Mouse (Mus musculus) kidney, postnatal 36 days (tissue): ENCODE data around the gene Cacna1b.
A peak's percentile ranks its signal among the peaks of the same experiment; 100 is the strongest.

Experiments used
- DNase-seq, 2 experiments: peaks; one replicate each; pipeline ENCODE4 v3.0.0; 2021 to 2022; ENCODE audit warnings: mixed read lengths in 2 of 2

Cacna1b gene

DNA sequence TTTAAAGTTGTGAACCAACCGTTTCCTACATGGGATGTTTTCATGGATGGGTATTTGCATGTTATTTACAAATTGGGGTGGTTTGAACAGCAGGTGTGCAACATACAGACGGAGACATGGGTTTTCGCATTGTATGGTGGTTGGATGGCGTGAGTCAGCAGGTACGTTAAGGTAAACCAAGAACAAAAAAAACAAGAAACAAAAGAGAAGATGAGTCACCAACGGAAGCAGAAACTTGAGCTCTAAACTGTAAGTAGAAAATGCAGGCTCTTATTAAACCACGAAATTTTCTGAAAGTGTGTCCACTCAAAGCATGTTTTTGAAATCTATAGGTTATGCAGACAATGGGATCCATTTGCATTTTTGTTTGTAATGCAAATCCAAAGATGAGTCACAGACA lies 120.1 kb downstream of the Cacna1b start:
- no peak for DNase-seq

DNA sequence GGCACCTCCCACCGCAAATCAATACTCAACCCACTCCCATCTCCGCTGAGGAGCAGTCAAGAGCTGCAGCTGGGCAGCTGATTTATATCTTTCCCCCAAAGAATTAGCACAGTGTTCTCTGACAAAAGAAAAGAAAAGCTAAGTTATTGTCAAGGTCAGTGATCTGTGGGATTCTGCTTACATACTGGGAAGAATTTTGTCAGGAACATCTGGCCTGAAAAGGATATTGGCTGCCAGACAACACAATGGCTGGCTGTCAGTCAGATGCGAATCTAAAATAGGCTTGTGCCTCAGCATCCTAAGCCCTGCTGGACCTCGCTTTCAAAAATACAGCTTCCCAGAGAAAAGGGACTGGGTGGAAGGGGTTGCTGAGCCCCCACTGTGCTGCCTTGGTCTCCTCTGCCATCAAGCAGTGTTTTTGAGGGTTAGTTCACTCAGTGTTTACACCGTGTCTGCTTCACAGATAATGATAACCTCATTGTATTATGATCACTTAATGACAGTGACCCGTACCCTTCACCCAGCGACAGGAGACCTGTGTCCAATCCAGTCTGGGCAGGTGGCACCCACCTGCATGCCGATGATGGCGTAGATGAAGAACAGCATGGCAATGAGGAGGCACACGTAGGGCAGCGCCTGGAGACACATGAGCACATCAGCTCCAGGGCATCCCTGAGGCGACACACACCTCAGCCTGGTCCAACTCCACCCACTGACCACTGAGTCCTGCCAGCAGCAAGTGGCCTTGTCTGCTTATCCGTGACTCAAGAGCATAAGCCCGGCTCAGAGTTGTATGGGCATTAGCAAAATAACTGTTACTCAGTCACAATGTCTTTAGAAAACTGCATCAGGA lies 124.6 kb downstream of the Cacna1b start:
- no peak for DNase-seq

DNA sequence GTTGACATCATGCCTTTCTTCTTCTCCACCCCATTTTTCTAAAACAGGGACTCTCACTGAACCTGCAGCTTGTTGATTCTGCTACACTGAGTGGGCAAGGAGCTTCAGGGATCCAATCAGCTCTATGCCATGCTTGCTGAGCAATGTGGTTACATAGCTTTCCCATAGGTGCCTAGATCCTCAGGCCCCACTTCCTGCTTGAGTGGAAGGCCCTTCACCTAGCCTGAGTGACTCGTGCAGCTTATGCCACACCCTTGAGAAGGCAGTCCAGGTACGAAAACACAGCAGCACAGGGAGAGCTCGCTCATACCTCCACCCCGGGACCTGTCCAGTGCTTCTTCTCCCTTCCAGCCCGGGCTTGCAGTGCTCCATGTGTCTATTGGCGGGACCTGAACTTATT lies 129.3 kb downstream of the Cacna1b start:
- no peak for DNase-seq

DNA sequence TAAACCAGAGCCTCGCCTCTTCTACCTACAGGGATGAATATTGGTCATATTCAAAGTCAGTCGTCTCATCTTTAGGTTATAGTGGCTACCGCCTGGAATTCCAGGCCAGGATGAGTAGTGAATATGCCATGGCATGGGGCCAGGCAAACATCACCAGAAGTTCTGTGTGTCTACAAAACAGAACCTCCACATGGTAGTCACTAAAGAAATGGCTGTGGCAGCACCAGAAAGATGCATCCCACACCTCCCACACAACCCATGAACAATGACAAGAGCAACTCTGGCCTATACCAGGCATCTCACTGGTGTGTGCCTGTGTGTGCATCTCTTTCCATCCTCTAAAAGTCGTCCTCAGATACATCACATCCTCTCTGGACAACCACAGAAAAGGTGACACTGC lies 145.8 kb downstream of the Cacna1b start:
- DNase-seq: no peak

DNA sequence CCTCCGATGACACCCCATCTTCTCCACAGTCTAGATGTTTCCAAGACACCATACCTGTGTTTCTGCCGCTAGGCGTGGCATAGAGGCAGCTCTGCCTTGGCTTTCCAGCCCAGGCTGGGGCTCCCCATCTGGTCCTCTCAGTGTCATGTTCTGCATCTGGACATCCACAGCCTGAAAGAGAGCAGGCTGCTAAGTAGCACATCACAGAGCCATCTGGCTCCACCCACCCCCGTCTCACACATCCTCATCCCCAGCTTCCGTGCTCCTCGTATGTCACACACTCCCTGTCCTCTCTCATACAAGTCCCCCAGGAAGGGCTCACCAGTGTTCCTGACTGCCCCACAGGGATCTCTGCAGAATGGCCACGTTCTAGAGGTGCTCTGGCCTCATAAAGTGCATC lies 153.2 kb downstream of the Cacna1b start:
- no peak for DNase-seq

DNA sequence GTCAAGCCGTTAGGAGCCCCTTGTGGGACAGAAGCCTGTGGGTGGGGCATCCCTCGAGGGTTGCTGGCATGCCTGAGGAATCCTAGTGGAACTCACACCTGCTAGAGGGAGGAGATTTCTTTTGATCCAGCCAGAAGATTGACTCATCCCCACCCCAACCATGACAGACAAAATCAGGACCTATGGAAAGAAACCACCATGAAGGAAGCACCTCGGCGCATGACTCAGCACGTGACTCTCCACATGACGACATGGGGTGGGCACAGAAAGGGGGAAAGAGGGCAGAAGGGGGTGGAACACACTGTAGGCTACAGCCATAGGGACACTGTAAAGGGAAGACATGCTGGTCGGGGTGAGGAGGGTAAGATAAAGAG lies 154.2 kb downstream of the Cacna1b start:
- DNase-seq: no peak

DNA sequence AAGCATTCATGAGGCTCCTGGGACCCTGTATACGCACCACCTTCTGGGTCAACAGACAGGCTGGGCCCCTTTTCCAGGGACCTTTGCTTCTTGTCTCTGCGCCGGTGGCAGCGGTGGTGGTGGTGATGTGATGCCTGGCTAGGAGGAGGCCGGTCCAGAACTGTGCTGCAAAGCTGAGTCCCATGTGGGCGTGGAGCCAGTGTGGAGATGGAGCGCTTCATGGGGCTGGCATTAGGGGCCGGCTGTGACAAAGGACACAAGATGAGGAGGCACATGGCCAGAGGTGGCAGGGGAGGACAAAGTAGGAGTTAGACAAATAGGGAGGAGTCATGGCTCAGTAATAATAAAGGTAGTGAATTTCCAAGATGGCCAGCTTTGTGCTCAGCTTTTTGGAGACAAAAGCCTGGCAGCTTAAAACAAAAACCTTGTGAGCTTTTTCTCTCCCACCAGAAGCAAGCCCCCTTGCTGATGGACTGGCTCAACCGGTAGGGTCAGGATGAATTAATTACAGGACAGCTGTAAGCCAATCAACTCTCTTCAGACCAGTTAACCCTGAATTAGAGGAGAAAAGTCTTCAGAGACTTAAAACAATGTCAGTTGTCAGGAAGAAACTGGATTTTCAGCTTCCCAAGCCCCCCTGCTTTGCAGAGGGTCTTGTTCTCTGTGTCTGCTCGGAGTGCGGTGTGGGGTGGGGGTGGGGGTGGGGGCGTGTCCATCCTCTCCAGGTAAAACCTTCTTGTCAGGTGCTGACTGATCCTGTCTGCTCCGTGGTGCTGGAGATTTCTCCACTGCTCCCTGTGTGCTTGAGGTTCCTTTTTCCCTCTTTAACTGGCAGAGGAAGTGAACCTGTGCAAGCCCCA lies 154.8 kb downstream of the Cacna1b start:
- no peak for DNase-seq

DNA sequence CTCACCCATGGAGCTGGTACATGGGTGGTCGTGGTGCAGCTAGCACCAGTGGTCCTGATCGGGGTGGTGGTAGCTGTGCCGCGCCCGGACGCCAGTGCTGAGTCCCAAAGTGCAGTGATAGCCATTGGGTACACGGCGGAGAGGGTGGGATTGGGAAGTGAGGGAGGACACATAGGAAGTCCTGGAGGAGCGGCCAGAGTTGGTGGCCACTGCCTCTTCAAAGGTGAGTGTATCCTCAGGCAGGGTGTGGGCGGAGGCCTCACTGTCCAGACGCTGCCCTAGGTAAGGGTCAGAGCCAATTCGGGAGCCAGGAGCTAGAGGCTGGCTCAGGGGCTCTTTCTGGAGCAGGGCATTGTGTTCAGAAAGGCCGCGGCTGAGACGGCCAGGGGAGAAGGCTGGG lies 156.4 kb downstream of the Cacna1b start:
- DNase-seq: no peak

DNA sequence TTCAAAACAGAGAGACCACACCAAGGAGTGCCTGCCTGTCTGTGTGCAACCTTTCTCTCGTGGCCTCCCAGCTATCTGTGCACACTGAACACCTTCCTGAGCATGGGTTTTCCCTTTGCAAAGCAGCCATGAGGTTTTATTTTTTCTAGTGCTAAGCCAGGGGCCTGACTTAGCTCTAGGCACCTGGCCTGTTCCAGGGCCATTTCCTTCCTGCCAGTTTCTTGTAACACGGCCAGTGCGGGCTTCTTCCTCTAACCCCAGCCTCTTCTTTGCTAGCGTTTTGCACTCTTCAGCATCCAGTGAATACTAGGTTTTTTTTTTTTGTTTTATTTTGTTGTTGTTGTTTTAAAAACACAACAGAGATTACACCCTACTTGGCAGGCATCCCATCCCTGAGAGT lies 157.9 kb downstream of the Cacna1b start:
- DNase-seq: no peak

DNA sequence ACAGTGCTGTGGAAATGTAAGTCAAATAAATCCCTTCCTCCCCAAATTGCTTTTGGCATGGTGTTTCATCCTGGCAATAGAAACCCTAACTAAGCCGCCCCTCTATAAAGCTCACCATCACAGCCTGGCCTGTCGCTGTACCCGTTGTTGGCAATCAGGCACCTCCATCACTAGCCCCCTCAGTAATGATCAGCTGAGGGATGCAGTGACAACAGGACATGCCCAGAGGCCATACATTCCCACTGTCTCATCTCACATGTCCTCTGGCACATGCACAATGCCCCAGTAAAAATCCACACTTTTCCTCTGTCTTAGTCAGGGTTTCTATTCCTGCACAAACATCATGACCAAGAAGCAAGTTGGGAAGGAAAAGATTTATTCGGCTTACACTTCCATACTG lies 173.5 kb downstream of the Cacna1b start:
- no peak for DNase-seq

DNA sequence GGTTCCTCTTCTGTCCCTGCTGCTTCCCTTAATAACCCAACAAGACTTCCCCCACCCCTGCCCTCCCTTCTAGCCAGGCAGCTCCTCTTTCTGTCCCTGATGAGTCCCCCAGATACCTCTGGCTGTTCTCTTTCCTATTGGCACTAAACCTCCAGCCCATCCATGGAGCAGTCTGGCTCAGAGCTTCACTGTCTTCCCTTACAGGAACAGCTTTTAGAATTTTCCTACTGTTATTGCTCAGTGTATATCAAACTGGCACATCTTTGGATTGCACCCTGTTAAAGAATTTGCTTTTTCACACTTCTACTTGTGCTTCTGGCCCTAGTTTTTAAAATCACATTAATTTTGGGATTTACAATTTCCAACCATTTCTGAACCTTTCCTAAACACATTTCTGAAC lies 175.0 kb downstream of the Cacna1b start:
- no peak for DNase-seq

DNA sequence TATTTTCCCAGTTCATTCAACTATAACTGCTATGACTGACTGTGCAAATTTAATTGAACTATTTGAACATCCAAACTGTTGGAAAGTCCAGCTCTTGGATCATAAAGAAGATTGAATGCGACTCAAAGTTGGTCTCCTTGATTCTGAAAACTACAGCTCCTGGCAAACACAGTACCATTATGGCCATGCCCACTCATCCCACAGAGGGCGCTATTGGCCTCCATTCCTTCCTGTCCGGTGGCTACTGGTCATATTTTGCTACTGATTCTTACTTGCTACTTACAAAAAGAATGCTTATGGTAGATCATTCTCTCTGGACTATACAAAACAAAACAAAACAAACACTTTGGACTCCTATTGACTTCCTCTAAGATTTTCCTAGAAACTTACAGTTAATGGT lies 188.3 kb downstream of the Cacna1b start:
- peak; percentile 37 to 82 for DNase-seq

DNA sequence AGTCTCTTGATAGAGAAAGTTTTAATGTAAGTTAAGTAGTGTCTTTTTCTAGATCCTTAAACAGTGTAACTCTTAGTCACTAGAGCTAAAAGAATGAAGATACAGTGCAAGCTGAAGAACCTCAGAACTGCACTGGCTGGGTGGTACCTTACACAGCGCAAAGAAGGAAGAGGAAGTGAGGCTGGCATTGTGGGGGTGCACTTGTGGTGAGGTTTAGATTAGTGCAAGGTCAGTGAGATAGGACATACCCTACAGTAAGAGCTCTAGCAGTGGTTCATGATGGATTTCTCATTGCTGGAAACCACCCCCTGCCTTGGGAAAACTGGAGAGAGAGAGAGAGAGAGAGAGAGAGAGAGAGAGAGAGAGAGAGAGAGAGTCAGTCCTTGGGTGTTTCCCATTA lies 192.0 kb downstream of the Cacna1b start:
- DNase-seq: no peak

DNA sequence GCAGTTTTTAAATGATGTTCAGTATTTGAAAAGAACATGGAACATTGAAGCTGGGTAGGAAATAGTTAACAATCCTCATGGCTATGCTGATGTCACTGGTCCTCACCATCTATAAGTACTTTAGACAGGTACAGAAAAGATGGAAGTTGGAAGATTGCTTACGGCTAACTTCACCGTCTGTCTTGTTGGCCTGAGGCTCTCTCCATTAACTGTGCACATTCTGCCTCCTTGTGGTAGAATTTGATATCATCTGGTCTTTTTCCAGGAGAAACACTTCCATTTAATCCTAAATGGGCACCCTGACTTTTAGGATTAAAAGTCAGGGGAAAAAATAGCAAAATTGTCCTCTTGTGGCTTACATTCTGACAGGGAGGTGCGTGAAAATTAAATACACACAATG lies 194.4 kb downstream of the Cacna1b start:
- peak; percentile 34 to 59 for DNase-seq

DNA sequence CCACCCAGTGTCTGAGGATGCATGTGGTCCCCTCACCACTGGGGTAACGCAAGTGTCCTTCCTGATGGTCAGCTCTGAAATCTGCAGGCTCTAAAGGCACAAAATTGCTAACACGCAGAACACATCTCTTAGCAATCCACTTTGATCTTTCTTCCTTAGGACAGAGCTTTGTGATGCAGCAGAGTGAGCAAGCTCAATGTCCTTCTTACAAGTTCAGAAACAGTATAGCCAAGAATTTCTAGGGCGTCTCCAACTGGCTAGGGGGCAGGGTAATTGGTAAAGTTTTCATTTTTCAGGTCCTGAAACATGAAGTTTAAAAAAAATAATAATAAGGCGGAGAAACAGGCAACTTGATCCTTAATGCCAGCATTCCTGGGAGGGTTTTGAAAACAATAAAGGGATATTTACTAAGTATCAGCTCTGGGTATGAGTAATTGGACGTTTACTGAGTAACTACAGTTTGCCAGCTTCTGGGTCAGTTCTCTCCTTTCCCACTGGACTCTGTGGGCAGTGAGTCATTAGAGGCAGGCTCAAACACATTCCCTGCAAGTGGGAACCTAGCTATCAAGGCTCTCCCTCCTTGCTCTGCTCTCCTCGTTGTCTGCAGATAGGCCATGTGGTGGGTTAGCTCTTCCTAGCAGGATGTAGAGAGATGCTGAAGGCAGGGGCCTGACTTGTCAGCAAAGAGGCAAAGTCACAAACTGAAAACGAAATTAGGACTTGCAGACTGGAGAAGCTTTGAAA lies 200.2 kb downstream of the Cacna1b start:
- no peak for DNase-seq

DNA sequence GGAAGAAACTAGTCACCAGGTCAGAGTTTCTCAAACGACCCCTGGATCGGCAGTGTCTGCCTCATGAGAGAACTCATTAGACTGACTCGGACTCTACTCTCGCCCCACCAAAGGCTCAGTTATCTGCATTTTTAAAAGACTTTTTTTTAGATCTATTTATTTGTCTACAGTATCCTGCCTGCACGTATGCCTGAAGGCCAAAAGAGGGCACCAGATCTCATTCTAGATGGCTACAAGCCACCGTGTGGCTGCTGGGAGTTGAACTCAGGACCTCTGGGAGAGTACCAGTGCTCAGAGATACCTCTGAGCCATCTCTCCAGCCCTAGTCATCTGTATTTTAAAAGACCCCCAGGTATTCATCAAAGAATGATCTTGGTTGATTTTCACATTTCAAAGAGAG lies 201.0 kb downstream of the Cacna1b start:
- no peak for DNase-seq

DNA sequence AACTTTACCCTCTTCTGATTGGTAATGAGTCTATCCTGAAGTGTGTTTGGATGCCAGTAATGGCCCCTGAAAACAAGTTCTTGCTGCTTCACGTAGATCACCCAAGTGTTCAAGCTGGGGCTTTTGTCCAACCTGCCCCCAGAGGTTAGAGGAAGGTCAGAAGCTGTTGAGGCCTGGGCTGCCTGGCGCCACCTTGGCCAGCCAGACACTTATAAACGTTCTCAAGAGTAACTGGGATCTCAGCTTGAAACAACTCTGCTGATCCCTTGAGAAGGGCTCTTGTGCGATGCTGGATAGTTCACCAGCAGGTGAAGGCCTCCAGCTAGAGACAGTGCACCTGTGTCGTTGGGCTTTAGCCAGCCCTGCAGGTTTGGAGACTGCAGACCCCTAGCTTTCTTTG lies 202.8 kb downstream of the Cacna1b start:
- DNase-seq: no peak

DNA sequence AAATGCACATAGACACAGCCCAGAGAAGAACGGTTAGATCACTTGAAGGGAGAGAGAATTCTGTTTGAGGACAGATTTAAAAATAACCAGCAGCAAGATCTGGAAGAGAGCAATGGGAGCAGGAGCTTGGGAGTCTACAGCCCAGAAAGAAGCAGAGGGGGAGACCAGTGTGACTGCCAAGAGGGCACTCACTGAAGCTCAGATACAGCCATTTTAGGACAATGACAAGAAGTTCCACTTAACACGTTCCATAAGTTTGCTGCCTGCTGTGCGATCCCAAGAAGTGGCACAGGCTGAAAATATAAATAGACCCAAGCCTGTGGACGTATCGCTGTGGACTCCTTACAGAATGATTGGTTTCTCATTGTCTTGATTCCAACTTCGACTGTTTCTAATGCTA lies 206.6 kb downstream of the Cacna1b start:
- DNase-seq: no peak

DNA sequence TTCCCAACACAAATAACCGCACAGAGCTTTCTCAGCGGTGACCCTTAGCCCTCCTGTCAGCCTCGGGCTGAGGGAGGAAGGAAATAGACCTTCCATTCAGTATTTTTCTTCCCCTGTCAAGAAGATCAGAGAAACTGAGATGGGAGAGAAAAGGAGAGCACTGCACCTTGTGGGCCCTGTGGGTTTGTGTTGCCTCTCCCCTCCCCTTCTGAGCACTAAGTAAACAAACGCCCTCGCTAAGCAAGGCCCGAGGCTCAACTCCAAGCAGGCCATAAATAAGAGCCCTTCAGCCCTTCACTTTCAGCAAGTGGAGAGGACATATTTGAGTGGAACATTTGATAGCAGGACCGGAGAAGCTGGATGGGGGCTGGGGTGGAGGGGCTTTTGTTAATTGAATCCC lies 209.0 kb downstream of the Cacna1b start:
- DNase-seq: no peak
